Comparison of ENCODE assay signal across 22 mouse cellular contexts in the genomic region with DNA sequence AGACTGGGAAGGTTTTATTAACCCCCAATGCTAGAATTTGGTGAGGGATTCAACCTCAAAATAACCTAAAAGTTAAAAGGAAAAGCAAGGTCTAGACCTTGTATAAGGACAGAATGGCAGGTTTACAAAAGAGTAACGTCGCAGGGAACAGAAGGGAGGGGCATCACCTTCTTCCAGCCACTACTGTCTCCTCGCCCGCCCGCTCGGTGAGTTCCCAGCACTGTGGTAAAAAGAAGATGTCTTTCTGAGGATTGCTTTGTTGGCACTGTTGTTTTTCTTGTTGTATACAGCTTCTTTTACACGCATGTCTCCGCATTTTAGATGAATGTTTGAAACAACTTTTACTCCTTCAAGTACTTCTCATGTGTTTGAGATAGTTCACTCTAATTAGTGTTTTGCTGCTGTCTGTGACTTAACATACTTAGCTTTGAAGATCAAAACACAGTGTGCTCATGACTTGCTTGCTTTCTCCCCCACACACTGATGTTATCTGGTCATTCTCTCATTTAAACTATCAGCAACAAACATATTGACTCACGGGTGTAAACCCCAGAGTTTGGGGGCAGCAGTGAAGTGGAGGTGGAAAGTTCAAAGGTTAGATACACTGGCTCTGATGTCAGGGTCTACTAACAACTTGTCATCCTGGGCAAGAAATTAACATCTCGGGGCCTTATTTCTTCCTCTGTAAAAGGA. TPM values are rescaled to one million over a fixed set of nuclear protein-coding genes. Genes with fewer than 3 reads are reported as not detected.
A peak's percentile ranks its signal among the peaks of the same experiment; 100 is the strongest.
DNase-seq lines count a peak whose midpoint lies in the region; ATAC-seq and TF ChIP-seq lines count a peak whose summit lies in the region.
"Had no signal": no experiment of that assay in that cellular context is flagged by ENCODE, and none has a peak within 500 bp of the region (broad histone marks: within the 10 kb centered on the region; RNA-seq: fewer than 3 reads in every experiment).

No protein-coding gene starts in this region.

- no peak overlapping the region for H3K4me3 ChIP-seq in liver, postnatal 0 days (ENCODE audit: low read depth, low read length)
- no peak overlapping the region for H3K4me3 ChIP-seq in forebrain, embryonic 12.5 days (replicated peaks)
- H3K4me3 ChIP-seq in forebrain, embryonic 15.5 days: no peak overlapping the region
- no peak overlapping the region for H3K4me3 ChIP-seq in intestine, postnatal 0 days (ENCODE audit: low read depth, low read length)
- H3K4me3 ChIP-seq: embryonic facial prominence, embryonic 15.5 days; heart, adult 2 months; heart, embryonic 13.5 days; limb, embryonic 10.5 days; midbrain, embryonic 10.5 days had no signal

- H3K4me2 ChIP-seq in liver, postnatal 0 days (ENCODE audit: low read depth, low read length): no peak overlapping the region
- H3K4me2 ChIP-seq in forebrain, embryonic 12.5 days: no peak overlapping the region
- H3K4me2 ChIP-seq in forebrain, embryonic 15.5 days (replicated peaks): no peak overlapping the region
- H3K4me2 ChIP-seq in intestine, postnatal 0 days (replicated peaks; ENCODE audit: low read depth): no peak overlapping the region
- H3K4me2 ChIP-seq: embryonic facial prominence, embryonic 15.5 days; heart, embryonic 13.5 days had no signal

- no peak for TF ChIP-seq CTCF in liver, postnatal 0 days (IDR thresholded peaks at IDR 0.05; ENCODE audit: low read depth)
- no peak for TF ChIP-seq CTCF in intestine, postnatal 0 days (IDR thresholded peaks at IDR 0.05; ENCODE audit: low read depth)

- no peak overlapping the region for H3K27ac ChIP-seq in liver, postnatal 0 days (ENCODE audit: low read depth)
- H3K27ac ChIP-seq in forebrain, embryonic 12.5 days: no peak overlapping the region
- H3K27ac ChIP-seq in forebrain, embryonic 15.5 days (replicated peaks): no peak overlapping the region
- H3K27ac ChIP-seq in intestine, postnatal 0 days (ENCODE audit: low read depth, low read length): no peak overlapping the region
- H3K27ac ChIP-seq: embryonic facial prominence, embryonic 15.5 days; heart, adult 2 months; heart, embryonic 13.5 days; hindbrain, postnatal 0 days; limb, embryonic 10.5 days; midbrain, embryonic 10.5 days had no signal

- H3K9ac ChIP-seq in liver, postnatal 0 days (replicated peaks): no peak overlapping the region
- no peak overlapping the region for H3K9ac ChIP-seq in forebrain, embryonic 12.5 days
- H3K9ac ChIP-seq in forebrain, embryonic 15.5 days (replicated peaks): no peak overlapping the region
- no peak overlapping the region for H3K9ac ChIP-seq in intestine, postnatal 0 days (ENCODE audit: low read depth, low read length)
- H3K9ac ChIP-seq: embryonic facial prominence, embryonic 15.5 days; heart, embryonic 13.5 days had no signal

- peaks cover 23% of the 10 kb centered on the region for H3K4me1 ChIP-seq in liver, postnatal 0 days (ENCODE audit: insufficient read depth)
- H3K4me1 ChIP-seq in forebrain, embryonic 12.5 days: no peaks in the 10 kb centered on the region
- H3K4me1 ChIP-seq in forebrain, embryonic 15.5 days: peaks cover 2% of the 10 kb centered on the region
- no peaks in the 10 kb centered on the region for H3K4me1 ChIP-seq in intestine, postnatal 0 days (replicated peaks; ENCODE audit: control insufficient read depth, insufficient read depth, low read length)

- 57% methylated on average over 10 of the region's 10 CpGs for WGBS in liver, postnatal 0 days (ENCODE audit: insufficient replicate concordance)
- WGBS in forebrain, embryonic 12.5 days: 83% methylated on average over 10 of the region's 10 CpGs
- 83% methylated on average over 10 of the region's 10 CpGs for WGBS in forebrain, embryonic 15.5 days
- WGBS in intestine, postnatal 0 days: 58% methylated on average over 10 of the region's 10 CpGs

- H3K36me3 ChIP-seq in liver, postnatal 0 days (replicated peaks; ENCODE audit: insufficient read depth, low read length): no peaks in the 10 kb centered on the region
- no peaks in the 10 kb centered on the region for H3K36me3 ChIP-seq in forebrain, embryonic 12.5 days (replicated peaks)
- no peaks in the 10 kb centered on the region for H3K36me3 ChIP-seq in forebrain, embryonic 15.5 days
- H3K36me3 ChIP-seq in intestine, postnatal 0 days (ENCODE audit: control insufficient read depth, insufficient read depth): no peaks in the 10 kb centered on the region
- H3K36me3 ChIP-seq: embryonic facial prominence, embryonic 15.5 days; heart, embryonic 13.5 days; limb, embryonic 10.5 days; midbrain, embryonic 10.5 days had no signal

- peak; percentile 23 for DNase-seq in thymus, postnatal 4 days
- DNase-seq in thymus, postnatal 10 days (ENCODE audit: low spot score in 2 of 2): no peak
- DNase-seq in induced T-regulatory cell, adult 2 months (ENCODE audit: low read depth): peak; percentile 69
- no peak for DNase-seq in liver, postnatal 0 days
- DNase-seq: cerebellum, adult 11 months; cerebellum, adult 9-11 months; gastrocnemius, postnatal 25 days; heart, adult 2 months; heart, postnatal 14 days; kidney, adult 18-20 months; kidney, postnatal 14 days; lung, postnatal 4 days; right cerebral cortex, postnatal 14 days had no signal

- no peaks in the 10 kb centered on the region for H3K27me3 ChIP-seq in liver, postnatal 0 days (ENCODE audit: insufficient read depth, low read length)
- no peaks in the 10 kb centered on the region for H3K27me3 ChIP-seq in forebrain, embryonic 12.5 days
- H3K27me3 ChIP-seq in forebrain, embryonic 15.5 days: no peaks in the 10 kb centered on the region
- H3K27me3 ChIP-seq in intestine, postnatal 0 days (replicated peaks; ENCODE audit: control insufficient read depth, insufficient read depth, low read length): no peaks in the 10 kb centered on the region
- H3K27me3 ChIP-seq: embryonic facial prominence, embryonic 15.5 days; heart, embryonic 13.5 days had no signal

- no peaks in the 10 kb centered on the region for H3K9me3 ChIP-seq in liver, postnatal 0 days (ENCODE audit: low read length)
- H3K9me3 ChIP-seq in forebrain, embryonic 12.5 days: no peaks in the 10 kb centered on the region
- no peaks in the 10 kb centered on the region for H3K9me3 ChIP-seq in forebrain, embryonic 15.5 days
- H3K9me3 ChIP-seq in intestine, postnatal 0 days (ENCODE audit: control insufficient read depth): no peaks in the 10 kb centered on the region
- H3K9me3 ChIP-seq: embryonic facial prominence, embryonic 15.5 days; heart, embryonic 13.5 days; limb, embryonic 10.5 days; midbrain, embryonic 10.5 days had no signal

- TF ChIP-seq EP300 in liver, postnatal 0 days (IDR thresholded peaks at IDR 0.05; ENCODE audit: low read depth): no peak

- ATAC-seq in liver, postnatal 0 days: peak; percentile 51; the same call in 1 of the 2 replicates
- ATAC-seq in forebrain, embryonic 12.5 days (ENCODE audit: low FRiP score): no peak
- ATAC-seq in forebrain, embryonic 15.5 days (replicated peaks): no peak
- no peak for ATAC-seq in intestine, postnatal 0 days
- ATAC-seq: forebrain, embryonic 16.5 days; hindbrain, postnatal 0 days had no signal

RNA-seq across cellular contexts. Expression of a gene that starts 7.7 kb away (rescaled TPM):
- 14.6 and 15.1 TPM in 2 replicates for polyA plus RNA-seq in liver, postnatal 0 days (2015; fragmentation: Nextera tagmentation; extraction: Ambion mirVana)
- polyA plus RNA-seq in forebrain, embryonic 12.5 days (2016; fragmentation: Nextera tagmentation; extraction: Ambion mirVana): 22.0 and 22.3 TPM in 2 replicates
- polyA plus RNA-seq in forebrain, embryonic 15.5 days (2015; fragmentation: Nextera tagmentation; extraction: Ambion mirVana): 16.5 and 16.7 TPM in 2 replicates
- polyA plus RNA-seq in intestine, postnatal 0 days (2015; fragmentation: Nextera tagmentation; extraction: Ambion mirVana): 16.4 and 17.3 TPM in 2 replicates

RNA-seq across cellular contexts. Expression of a gene that starts 37.6 kb away (rescaled TPM):
- polyA plus RNA-seq in liver, postnatal 0 days (2015; fragmentation: Nextera tagmentation; extraction: Ambion mirVana): 10.5 and 12.6 TPM in 2 replicates
- 13.8 and 16.6 TPM in 2 replicates for polyA plus RNA-seq in forebrain, embryonic 12.5 days (2016; fragmentation: Nextera tagmentation; extraction: Ambion mirVana)
- polyA plus RNA-seq in forebrain, embryonic 15.5 days (2015; fragmentation: Nextera tagmentation; extraction: Ambion mirVana): 12.8 and 14.8 TPM in 2 replicates
- 17.0 and 18.3 TPM in 2 replicates for polyA plus RNA-seq in intestine, postnatal 0 days (2015; fragmentation: Nextera tagmentation; extraction: Ambion mirVana)

Comparison
In these comparisons a context has a peak if more than half of its experiments do, and no peak if none do; other contexts are left out.
1. DNase-seq: peak in thymus, postnatal 4 days (single experiment) and induced T-regulatory cell, adult 2 months (single experiment); none in thymus, postnatal 10 days (0 of 2) and liver, postnatal 0 days (single experiment).